Mouse (Mus musculus): ENCODE data around the gene Picalm. TPM values are rescaled to one million over a fixed set of nuclear protein-coding genes. Genes with fewer than 3 reads are reported as not detected.

Gene Picalm
- polyA plus RNA-seq, 1 experiment, result 99.3 TPM

DNA sequence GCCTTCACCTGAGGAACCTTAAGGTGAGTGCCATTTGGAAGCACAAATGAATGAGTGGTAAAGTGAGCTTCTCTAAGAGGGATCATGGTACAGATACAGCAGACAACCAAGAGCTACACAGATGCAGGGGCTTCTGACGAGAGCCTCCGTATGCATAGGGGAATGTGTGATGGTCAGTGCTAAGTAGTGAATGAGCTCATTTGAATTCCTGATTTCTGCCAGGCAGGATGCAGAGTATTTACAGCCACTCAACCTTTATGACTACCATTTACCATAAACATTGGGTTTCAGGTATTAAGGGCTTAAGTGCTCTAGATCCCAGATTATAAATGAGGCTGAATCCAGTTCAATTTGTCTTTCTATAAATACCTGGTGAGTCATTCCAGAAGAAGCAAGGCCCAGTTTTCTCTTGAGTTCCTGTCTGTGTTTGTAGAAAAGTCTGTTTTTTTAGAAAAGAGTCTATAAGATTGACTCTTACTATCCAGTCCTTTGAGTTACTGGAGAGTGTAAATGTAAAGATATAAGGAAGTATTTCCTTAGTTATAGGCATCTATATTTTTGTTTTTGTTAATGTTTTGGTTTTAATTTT lies 72.0 kb downstream of the Picalm start:
- WGBS, result 83% methylated on average over 2 of the region's 2 CpGs

DNA sequence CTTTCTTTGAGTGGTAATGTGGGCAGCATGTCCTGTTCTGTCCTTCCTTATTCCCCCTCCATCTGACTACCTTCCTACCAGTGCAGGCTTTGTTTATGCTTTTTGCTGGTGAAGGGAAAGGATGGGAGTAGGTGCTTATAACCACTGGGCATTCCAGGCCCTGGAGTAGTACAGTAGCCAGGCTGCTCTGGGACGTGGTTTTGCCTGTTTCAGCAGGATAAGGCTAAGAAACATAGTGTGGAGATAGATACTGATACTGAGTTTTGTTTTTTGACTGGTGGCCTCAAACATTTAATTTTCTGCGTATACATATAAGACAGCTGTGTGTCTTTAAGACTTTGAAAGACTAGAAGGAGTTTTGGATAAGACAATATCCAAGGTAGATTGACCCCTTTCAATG lies 73.9 kb downstream of the Picalm start:
- peaks cover 14% of the 10 kb centered on the region for H3K36me3 ChIP-seq (ENCODE audit: control insufficient read depth, insufficient read depth, low read length)
- no peaks in the 10 kb centered on the region for H3K4me1 ChIP-seq (ENCODE audit: control insufficient read depth, insufficient read depth, low read length)
- TF ChIP-seq POLR2A (IDR thresholded peaks at IDR 0.05; ENCODE audit: low read depth, low read length) (no peak), CTCF (conservative IDR thresholded peaks at IDR 0.05; ENCODE audit: insufficient read depth, insufficient read length, low read depth, low read length) (no peak)
- DNase-seq, result no peak
- H3K27me3 ChIP-seq (replicated peaks; ENCODE audit: control insufficient read depth, insufficient read depth, low read length), result no peaks in the 10 kb centered on the region
- H3K27ac ChIP-seq (ENCODE audit: insufficient read depth, low read depth, low read length), result no peak overlapping the region
- H3K4me3 ChIP-seq (ENCODE audit: insufficient read depth, low read depth, low read length), result no peak overlapping the region
- WGBS, result 86% methylated on average over 2 of the region's 2 CpGs

More for the DNA sequence above, 72.0 kb downstream of the Picalm start:
- Histone ChIP-seq H3K27me3 (replicated peaks; ENCODE audit: control insufficient read depth, insufficient read depth, low read length) (no peaks in the 10 kb centered on the region), H3K36me3 (ENCODE audit: control insufficient read depth, insufficient read depth, low read length) (peaks cover 9% of the 10 kb centered on the region), H3K4me3 (ENCODE audit: insufficient read depth, low read depth, low read length) (no peak overlapping the region), H3K27ac (ENCODE audit: insufficient read depth, low read depth, low read length) (no peak overlapping the region), H3K4me1 (ENCODE audit: control insufficient read depth, insufficient read depth, low read length) (no peaks in the 10 kb centered on the region)
- TF ChIP-seq POLR2A (IDR thresholded peaks at IDR 0.05; ENCODE audit: low read depth, low read length) (no peak), CTCF (conservative IDR thresholded peaks at IDR 0.05; ENCODE audit: insufficient read depth, insufficient read length, low read depth, low read length) (no peak)
- no peak for DNase-seq

DNA sequence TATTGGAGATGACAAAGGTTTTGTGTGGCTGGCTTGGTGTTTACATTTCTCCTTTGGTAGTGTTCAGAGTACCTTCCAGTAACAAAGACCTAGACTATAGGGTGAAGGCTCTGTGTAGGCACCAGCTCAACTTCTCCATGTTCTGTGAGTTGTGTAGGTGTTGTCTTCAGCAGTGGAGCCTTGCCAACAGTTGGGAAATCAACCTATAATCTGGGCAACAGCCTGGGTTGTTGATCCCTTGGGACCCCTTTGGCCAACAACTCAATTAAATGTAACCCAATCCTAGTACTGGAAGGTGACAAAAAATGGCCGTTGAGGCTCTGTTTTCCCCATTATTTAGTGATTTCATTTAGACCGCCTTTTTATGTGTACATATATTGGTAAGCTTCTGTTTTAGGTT lies 80.1 kb downstream of the Picalm start:
- TF ChIP-seq POLR2A (IDR thresholded peaks at IDR 0.05; ENCODE audit: low read depth, low read length) (no peak), CTCF (conservative IDR thresholded peaks at IDR 0.05; ENCODE audit: insufficient read depth, insufficient read length, low read depth, low read length) (no peak)
- 87% methylated on average over 2 of the region's 2 CpGs for WGBS

DNA sequence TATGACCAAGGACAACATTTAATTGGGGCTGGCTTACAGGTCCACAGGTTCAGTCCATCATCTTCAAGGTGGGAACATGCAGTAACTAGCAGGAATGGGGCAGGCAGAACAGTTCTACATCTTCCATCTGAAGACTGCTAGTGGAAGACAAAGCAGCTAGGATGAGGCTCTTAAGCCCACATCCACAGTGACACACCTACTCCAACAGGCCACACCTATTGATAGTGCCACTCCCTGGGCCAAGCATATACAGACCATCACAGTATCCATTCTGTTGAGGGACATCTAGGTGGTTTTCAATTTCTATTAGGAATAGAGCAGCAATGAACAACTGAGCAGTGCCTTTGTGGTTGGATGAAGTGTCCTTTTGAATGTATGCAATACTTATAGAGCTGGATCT lies 80.9 kb downstream of the Picalm start:
- Histone ChIP-seq H3K4me3 (ENCODE audit: insufficient read depth, low read depth, low read length) (no peak overlapping the region), H3K36me3 (ENCODE audit: control insufficient read depth, insufficient read depth, low read length) (peaks cover 12% of the 10 kb centered on the region), H3K4me1 (ENCODE audit: control insufficient read depth, insufficient read depth, low read length) (peaks cover 3% of the 10 kb centered on the region; the same call in 1 of the 2 replicates), H3K27me3 (replicated peaks; ENCODE audit: control insufficient read depth, insufficient read depth, low read length) (no peaks in the 10 kb centered on the region), H3K27ac (ENCODE audit: insufficient read depth, low read depth, low read length) (no peak overlapping the region)
- DNase-seq, result no peak
- TF ChIP-seq CTCF (conservative IDR thresholded peaks at IDR 0.05; ENCODE audit: insufficient read depth, insufficient read length, low read depth, low read length), result no peak
- TF ChIP-seq POLR2A (IDR thresholded peaks at IDR 0.05; ENCODE audit: low read depth, low read length), result no peak

More for the DNA sequence above, 80.1 kb downstream of the Picalm start:
- Histone ChIP-seq H3K4me3 (ENCODE audit: insufficient read depth, low read depth, low read length) (no peak overlapping the region), H3K4me1 (ENCODE audit: control insufficient read depth, insufficient read depth, low read length) (no peaks in the 10 kb centered on the region; the same call in 1 of the 2 replicates), H3K27me3 (replicated peaks; ENCODE audit: control insufficient read depth, insufficient read depth, low read length) (no peaks in the 10 kb centered on the region), H3K27ac (ENCODE audit: insufficient read depth, low read depth, low read length) (no peak overlapping the region), H3K36me3 (ENCODE audit: control insufficient read depth, insufficient read depth, low read length) (peaks cover 15% of the 10 kb centered on the region)
- no peak for DNase-seq

DNA sequence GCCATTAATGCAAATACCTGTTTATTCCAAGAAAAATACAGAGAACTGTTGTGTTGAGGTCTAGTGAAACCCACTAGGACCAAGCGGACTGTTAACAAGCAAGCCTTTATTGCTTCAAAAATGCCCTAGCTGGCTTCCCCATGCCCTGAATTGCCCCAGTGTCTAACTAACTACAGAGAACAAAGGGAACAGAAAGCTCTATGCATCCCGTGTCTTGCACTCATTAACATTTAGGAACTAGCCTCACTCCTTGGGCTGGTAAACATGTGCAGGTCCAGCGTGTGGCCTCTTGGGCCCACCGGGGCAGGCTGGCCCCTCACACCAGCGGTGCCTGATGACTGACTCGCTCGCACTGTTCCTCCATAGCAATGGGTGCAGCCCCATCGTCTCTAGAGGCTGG lies 86.5 kb downstream of the Picalm start:
- Histone ChIP-seq H3K27ac (ENCODE audit: insufficient read depth, low read depth, low read length) (no peak overlapping the region), H3K36me3 (ENCODE audit: control insufficient read depth, insufficient read depth, low read length) (no peaks in the 10 kb centered on the region), H3K27me3 (replicated peaks; ENCODE audit: control insufficient read depth, insufficient read depth, low read length) (no peaks in the 10 kb centered on the region), H3K4me3 (ENCODE audit: insufficient read depth, low read depth, low read length) (no peak overlapping the region), H3K4me1 (ENCODE audit: control insufficient read depth, insufficient read depth, low read length) (peaks cover 3% of the 10 kb centered on the region; the same call in 1 of the 2 replicates)
- 60% methylated on average over 8 of the region's 8 CpGs for WGBS
- TF ChIP-seq CTCF (conservative IDR thresholded peaks at IDR 0.05; ENCODE audit: insufficient read depth, insufficient read length, low read depth, low read length) (no peak), POLR2A (IDR thresholded peaks at IDR 0.05; ENCODE audit: low read depth, low read length) (no peak)
- DNase-seq, result no peak

DNA sequence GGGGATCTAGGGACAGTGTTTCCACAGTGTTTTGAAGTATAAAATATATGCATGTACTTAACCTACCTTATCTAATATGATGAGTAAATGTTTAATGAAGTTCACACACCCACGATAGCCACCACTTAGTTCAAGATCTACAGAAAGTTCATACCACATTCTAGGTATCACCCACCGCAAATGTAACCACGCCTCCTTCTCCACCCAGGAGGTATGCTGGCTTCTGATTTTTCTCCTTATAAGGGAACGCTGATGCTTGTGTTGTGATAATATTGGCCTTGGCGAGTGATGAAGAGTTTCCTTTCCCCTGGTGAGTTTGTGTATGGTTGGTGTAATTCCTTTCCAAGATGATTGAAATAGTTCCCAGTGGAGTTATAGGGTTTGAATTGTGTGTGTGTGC lies 88.1 kb downstream of the Picalm start:
- TF ChIP-seq POLR2A (IDR thresholded peaks at IDR 0.05; ENCODE audit: low read depth, low read length) (no peak), CTCF (conservative IDR thresholded peaks at IDR 0.05; ENCODE audit: insufficient read depth, insufficient read length, low read depth, low read length) (no peak)
- Histone ChIP-seq H3K27ac (ENCODE audit: insufficient read depth, low read depth, low read length) (no peak overlapping the region), H3K27me3 (replicated peaks; ENCODE audit: control insufficient read depth, insufficient read depth, low read length) (no peaks in the 10 kb centered on the region), H3K4me3 (ENCODE audit: insufficient read depth, low read depth, low read length) (no peak overlapping the region), H3K4me1 (ENCODE audit: control insufficient read depth, insufficient read depth, low read length) (peaks cover 3% of the 10 kb centered on the region; the same call in 1 of the 2 replicates), H3K36me3 (ENCODE audit: control insufficient read depth, insufficient read depth, low read length) (no peaks in the 10 kb centered on the region)
- 77% methylated on average over 5 of the region's 5 CpGs for WGBS
- DNase-seq, result no peak

DNA sequence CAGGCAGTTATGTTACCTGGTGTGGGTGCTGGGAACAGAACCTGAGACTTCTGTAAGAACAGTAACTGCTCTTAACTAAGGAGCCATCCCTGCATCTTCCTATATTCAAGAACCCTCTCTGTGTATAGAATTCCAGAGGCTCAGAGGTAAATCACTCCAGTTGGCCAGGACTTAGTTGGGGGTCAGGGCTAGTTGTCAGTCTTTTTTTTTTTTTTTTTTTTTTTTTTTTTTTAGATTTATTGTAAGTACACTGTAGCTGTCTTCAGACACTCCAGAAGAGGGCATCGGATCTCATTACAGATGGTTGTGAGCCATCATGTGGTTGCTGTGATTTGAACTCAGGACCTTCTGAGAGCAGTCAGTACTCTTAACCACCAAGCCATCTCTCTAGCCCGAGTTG lies 91.5 kb downstream of the Picalm start:
- no peak overlapping the region for H3K27ac ChIP-seq (ENCODE audit: insufficient read depth, low read depth, low read length)
- no peaks in the 10 kb centered on the region for H3K4me1 ChIP-seq (ENCODE audit: control insufficient read depth, insufficient read depth, low read length)
- WGBS, result 79% methylated on average over 2 of the region's 2 CpGs
- no peaks in the 10 kb centered on the region for H3K27me3 ChIP-seq (replicated peaks; ENCODE audit: control insufficient read depth, insufficient read depth, low read length)
- H3K4me3 ChIP-seq (ENCODE audit: insufficient read depth, low read depth, low read length), result no peak overlapping the region
- H3K36me3 ChIP-seq (ENCODE audit: control insufficient read depth, insufficient read depth, low read length), result no peaks in the 10 kb centered on the region
- DNase-seq, result no peak
- TF ChIP-seq CTCF (conservative IDR thresholded peaks at IDR 0.05; ENCODE audit: insufficient read depth, insufficient read length, low read depth, low read length) (no peak), POLR2A (IDR thresholded peaks at IDR 0.05; ENCODE audit: low read depth, low read length) (no peak)
